Mouse (Mus musculus): ENCODE data around the gene Rnf10. TPM values are rescaled to one million over a fixed set of nuclear protein-coding genes. Genes with fewer than 3 reads are reported as not detected.

Rnf10 gene
- polyA plus RNA-seq, 2 experiments from 2014 or later, result 30.8 to 33.1 TPM

GRCm38 (mm10) chr5:115193669-115194625, 78.8 kb downstream of the Rnf10 start, which contains the start of gene Cabp1:
Cabp1 (minus strand) TSS chr5:115194381.
- peak; percentile 45 for ATAC-seq

- ATAC-seq, result peak; percentile 62
These were observed 79.5 kb downstream of the Rnf10 start for GRCm38 (mm10) chr5:115193226-115193625.

- no peak for ATAC-seq
These were observed 79.9 kb downstream of the Rnf10 start for GRCm38 (mm10) chr5:115192828-115193195.

GRCm38 (mm10) chr5:115191880-115192827, 80.5 kb downstream of the Rnf10 start:
- ATAC-seq, result no peak

Other genes with a start within 250 kb of the Rnf10 start
- 10 to 100 TPM; 11.7 to 19.1 TPM for gene Gm10401, start 174.6 kb downstream of the Rnf10 start, polyA plus RNA-seq (2017; shearing (Covaris generic))
- 10 to 100 TPM; 14.7 to 24.1 TPM for gene Acads, start 153.6 kb downstream of the Rnf10 start, polyA plus RNA-seq (2017; shearing (Covaris generic))
- 10 to 100 TPM; 18.3 to 19.0 TPM for gene Unc119b, start 137.9 kb downstream of the Rnf10 start, polyA plus RNA-seq (2017; shearing (Covaris generic))
- gene Mlec, start 114.7 kb downstream of the Rnf10 start, polyA plus RNA-seq (2017; shearing (Covaris generic)), result 10 to 100 TPM; 26.8 to 37.1 TPM
- under 1 TPM in 1 of 2 experiments, not detected in 1; 0.54 TPM for gene Cabp1, start 78.5 kb downstream of the Rnf10 start, polyA plus RNA-seq (2017; shearing (Covaris generic))
- gene Pop5, start 37.1 kb downstream of the Rnf10 start, polyA plus RNA-seq (2017; shearing (Covaris generic)), result 100 to 1,000 TPM; 122 to 135 TPM
- gene Coq5, start 6.8 kb upstream of the Rnf10 start, polyA plus RNA-seq (2017; shearing (Covaris generic)), result 10 to 100 TPM; 27.2 to 34.4 TPM
- gene Dynll1, start 28.1 kb upstream of the Rnf10 start, polyA plus RNA-seq (2017; shearing (Covaris generic)), result 100 to 1,000 TPM; 459 to 496 TPM
- 10 to 100 TPM; 17.9 to 23.8 TPM for gene Srsf9, start 54.3 kb upstream of the Rnf10 start, polyA plus RNA-seq (2017; shearing (Covaris generic))
- gene Gatc, start 68.3 kb upstream of the Rnf10 start, polyA plus RNA-seq (2017; shearing (Covaris generic)), result 10 to 100 TPM; 11.3 to 12.0 TPM
- gene Triap1, start 68.3 kb upstream of the Rnf10 start, polyA plus RNA-seq (2017; shearing (Covaris generic)), result 10 to 100 TPM; 42.3 to 45.6 TPM
- 100 to 1,000 TPM; 589 to 624 TPM for gene Cox6a1, start 76.1 kb upstream of the Rnf10 start, polyA plus RNA-seq (2017; shearing (Covaris generic))
- gene Msi1, start 156.7 kb upstream of the Rnf10 start, polyA plus RNA-seq (2017; shearing (Covaris generic)), result not detected
- gene Pla2g1b, start 193.4 kb upstream of the Rnf10 start, polyA plus RNA-seq (2017; shearing (Covaris generic)), result not detected
- gene Sirt4, start 211.8 kb upstream of the Rnf10 start, polyA plus RNA-seq (2017; shearing (Covaris generic)), result 10 to 100 TPM; 10.4 to 14.9 TPM
- gene Pxn, start 233.8 kb upstream of the Rnf10 start, polyA plus RNA-seq (2017; shearing (Covaris generic)), result 10 to 100 TPM; 14.5 to 21.0 TPM